Mouse (Mus musculus) MEL (cell line): ENCODE measurements around the gene Krt80. TPM values are rescaled to one million over a fixed set of nuclear protein-coding genes. Genes with fewer than 3 reads are reported as not detected.

ENCODE experiments used
- DNase-seq: peaks from one replicate; pipeline ENCODE4 v3.0.0; 2011; ENCODE audit warnings: low read depth, low spot score
- H3K27ac ChIP-seq: 2 replicates; pipeline ENCODE4 v1.5.1; 2012; ENCODE audit warnings: low read depth, mild to moderate bottlenecking, control low read depth, low read length, moderate library complexity; ENCODE audit not compliant: control insufficient read depth
- H3K27me3 ChIP-seq, 2 experiments: fragments of 150-350 bp in 1 of 2; sonication (generic) in 1 of 2; 2 replicates each; pipeline ENCODE4 v1.6.1; 2012; ENCODE audit warnings: low read length in 2 of 2, mild to moderate bottlenecking in 2 of 2, improper control_type of control experiment in 1 of 2, moderate library complexity in 1 of 2; ENCODE audit not compliant: insufficient read depth in 2 of 2, control insufficient read depth in 1 of 2
- H3K36me3 ChIP-seq, 2 experiments: 2 replicates each; pipeline ENCODE4 v1.6.1; 2012 to 2014; ENCODE audit warnings: low read length in 2 of 2, improper control_type of control experiment in 1 of 2, inconsistent platforms in 1 of 2, mild to moderate bottlenecking in 1 of 2; ENCODE audit not compliant: insufficient read depth in 2 of 2, control insufficient read depth in 1 of 2
- H3K4me1 ChIP-seq, 2 experiments: fragments of 150-350 bp in 1 of 2; sonication (generic) in 1 of 2; 2 replicates each; pipeline ENCODE4 v1.6.1; 2012; ENCODE audit warnings: low read length in 2 of 2, improper control_type of control experiment in 1 of 2, mild to moderate bottlenecking in 1 of 2; ENCODE audit not compliant: insufficient read depth in 2 of 2, control insufficient read depth in 1 of 2
- H3K4me3 ChIP-seq, 2 experiments: fragments of 150-350 bp in 1 of 2; sonication (generic) in 1 of 2; 2 replicates each; pipeline ENCODE4 v1.5.1; 2012; ENCODE audit warnings: low read depth in 2 of 2, low read length in 2 of 2, mild to moderate bottlenecking in 2 of 2, moderate library complexity in 2 of 2, control low read depth in 1 of 2, improper control_type of control experiment in 1 of 2; ENCODE audit not compliant: control insufficient read depth in 1 of 2, insufficient read depth in 1 of 2
- H3K79me2 ChIP-seq: 2 replicates; pipeline ENCODE4 v1.6.1; 2012; ENCODE audit warnings: mild to moderate bottlenecking, low read length, moderate library complexity; ENCODE audit not compliant: control insufficient read depth, poor library complexity, insufficient read depth
- H3K9ac ChIP-seq: 2 replicates; pipeline ENCODE4 v1.6.1; 2012; ENCODE audit warnings: low read depth, mild to moderate bottlenecking, control low read depth, low read length, moderate library complexity; ENCODE audit not compliant: control insufficient read depth, poor library complexity, severe bottlenecking
- H3K9me3 ChIP-seq: fragments of 150-350 bp; sonication (generic); replicated peaks from 2 replicates; pipeline ENCODE4 v1.6.1; 2012; ENCODE audit warnings: mild to moderate bottlenecking, low read length, improper control_type of control experiment, moderate library complexity; ENCODE audit not compliant: insufficient read depth
- CTCF ChIP-seq, 3 experiments: IDR thresholded peaks in 2 of 3; conservative IDR thresholded peaks in 1 of 3; 2 replicates each; pipeline ENCODE4 v1.5.1; 2011 to 2012; ENCODE audit warnings: low read length in 3 of 3, low read depth in 2 of 3, mild to moderate bottlenecking in 2 of 3, improper control_type of control experiment in 1 of 3, inconsistent platforms in 1 of 3, mixed read lengths in 1 of 3, moderate library complexity in 1 of 3; ENCODE audit not compliant: control insufficient read depth in 1 of 3, insufficient read depth in 1 of 3, poor library complexity in 1 of 3, severe bottlenecking in 1 of 3
- ELF1 ChIP-seq: IDR thresholded peaks from 2 replicates; pipeline ENCODE4 v1.6.1; 2014; ENCODE audit warnings: low read depth, mild to moderate bottlenecking, inconsistent platforms, low read length, improper control_type of control experiment, moderate library complexity
- ETS1 ChIP-seq: IDR thresholded peaks from 2 replicates; pipeline ENCODE4 v1.6.1; 2012; ENCODE audit warnings: low read depth, mild to moderate bottlenecking, inconsistent platforms, low read length, improper control_type of control experiment, moderate library complexity
- GABPA ChIP-seq: IDR thresholded peaks from 2 replicates; pipeline ENCODE4 v1.6.1; 2012; ENCODE audit warnings: low read depth, mild to moderate bottlenecking, inconsistent platforms, low read length, improper control_type of control experiment, moderate library complexity
- MAX ChIP-seq: IDR thresholded peaks from 2 replicates; pipeline ENCODE4 v1.6.1; 2011; ENCODE audit warnings: low read length, improper control_type of control experiment
- MEF2A ChIP-seq: IDR thresholded peaks from 2 replicates; pipeline ENCODE4 v1.6.1; 2014; ENCODE audit warnings: low read depth, mild to moderate bottlenecking, inconsistent platforms, low read length, improper control_type of control experiment; ENCODE audit not compliant: poor library complexity, insufficient replicate concordance, severe bottlenecking; ENCODE audit errors: extremely low read depth
- MYB ChIP-seq: IDR thresholded peaks from 2 replicates; pipeline ENCODE4 v1.6.1; 2011; ENCODE audit warnings: mild to moderate bottlenecking, low read depth, low read length, improper control_type of control experiment
- POLR2A ChIP-seq, 2 experiments: IDR thresholded peaks; 2 replicates each; pipeline ENCODE4 v1.6.1; 2011 to 2012; ENCODE audit warnings: low read length in 2 of 2, mild to moderate bottlenecking in 2 of 2, control low read depth in 1 of 2, improper control_type of control experiment in 1 of 2, low read depth in 1 of 2, moderate library complexity in 1 of 2; ENCODE audit not compliant: control insufficient read depth in 1 of 2, insufficient read depth in 1 of 2, poor library complexity in 1 of 2
- POLR2AphosphoS2 ChIP-seq: IDR thresholded peaks from 2 replicates; pipeline ENCODE4 v1.6.1; 2011; ENCODE audit warnings: low read length, improper control_type of control experiment
- RAD21 ChIP-seq: IDR thresholded peaks from 2 replicates; pipeline ENCODE4 v1.6.1; 2011; ENCODE audit warnings: mild to moderate bottlenecking, low read depth, low read length, improper control_type of control experiment
- SIN3A ChIP-seq: IDR thresholded peaks from 2 replicates; pipeline ENCODE4 v1.6.1; 2012; ENCODE audit warnings: low read length, improper control_type of control experiment, inconsistent platforms
- TAL1 ChIP-seq: IDR thresholded peaks from 2 replicates; pipeline ENCODE4 v1.6.1; 2012; ENCODE audit warnings: mild to moderate bottlenecking, inconsistent platforms, low read length, moderate library complexity, mixed read lengths
- TBP ChIP-seq: IDR thresholded peaks from 2 replicates; pipeline ENCODE4 v1.8.0; 2011; ENCODE audit warnings: low read depth, low read length, improper control_type of control experiment
- TCF12 ChIP-seq: IDR thresholded peaks from 2 replicates; pipeline ENCODE4 v1.6.1; 2014; ENCODE audit warnings: low read depth, mild to moderate bottlenecking, inconsistent platforms, low read length, improper control_type of control experiment, moderate library complexity
- USF2 ChIP-seq, 2 experiments: IDR thresholded peaks; 2 replicates each; pipeline ENCODE4 v1.6.1; 2011 to 2012; ENCODE audit warnings: improper control_type of control experiment in 2 of 2, low read length in 2 of 2, borderline replicate concordance in 1 of 2, inconsistent platforms in 1 of 2, low read depth in 1 of 2, mild to moderate bottlenecking in 1 of 2; ENCODE audit not compliant: insufficient read depth in 1 of 2
- ZKSCAN1 ChIP-seq: IDR thresholded peaks from 2 replicates; pipeline ENCODE4 v1.6.1; 2012; ENCODE audit warnings: low read depth, mild to moderate bottlenecking, inconsistent platforms, low read length, improper control_type of control experiment, moderate library complexity
- polyA plus RNA-seq, 2 experiments: library from polyadenylated mRNA; stranded (reverse) in 1 of 2; unstranded in 1 of 2; fragments of >175 nt in 1 of 2; fragments of >200 nt in 1 of 2; gene quantifications; 2 replicates each; pipeline versions ENCODE4 v1.2.1 to v1.2.4; 2012; ENCODE audit warnings: low replicate concordance in 2 of 2, low read depth in 1 of 2; ENCODE audit not compliant: insufficient read length in 2 of 2, insufficient read depth in 1 of 2, missing spikeins in 1 of 2
- total RNA-seq: library from RNA; depleted of rRNA; stranded (reverse); fragments of 300-350 nt; gene quantifications from 2 replicates; pipeline ENCODE4 v1.2.3, GENCODE M21; 2012

The Krt80 gene
- total and polyA plus RNA-seq, 3 experiments, result not detected

DNA sequence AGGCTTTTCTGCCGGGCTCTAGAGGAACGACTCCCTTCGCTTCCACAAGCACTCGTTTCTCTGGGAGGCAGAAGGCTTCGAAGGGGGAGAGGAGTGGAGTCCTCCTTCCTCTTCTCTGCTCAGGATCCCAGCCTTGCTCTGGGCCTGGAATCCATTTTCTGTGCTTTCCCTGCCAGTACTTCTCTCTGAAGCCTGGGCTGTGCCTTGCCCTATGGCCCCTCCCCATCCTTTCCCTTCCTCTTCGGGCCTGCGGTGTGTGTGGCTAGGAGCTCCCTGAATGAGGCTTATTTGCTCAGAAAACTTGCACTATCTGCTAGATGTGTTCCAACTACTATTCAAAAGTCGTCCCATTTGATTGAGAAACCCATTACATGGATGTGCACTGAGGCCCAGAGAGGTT is 2.5 kb downstream of the Krt80 start:
- Histone ChIP-seq H3K27ac (no peak overlapping the region), H3K9me3 (no peaks in the 10 kb centered on the region), H3K27me3 (no peaks in the 10 kb centered on the region; a peak in 1 of 4 replicates), H3K36me3 (no peaks in the 10 kb centered on the region), H3K4me1 (no peaks in the 10 kb centered on the region), H3K9ac (no peak overlapping the region), H3K4me3 (no peak overlapping the region), H3K79me2 (no peaks in the 10 kb centered on the region)
- DNase-seq, result no peak
- no peak for TF ChIP-seq ZKSCAN1
- no peak for TF ChIP-seq RAD21
- TF ChIP-seq CTCF (IDR thresholded peaks at IDR 0.05 in 2 of 3, conservative IDR thresholded peaks at IDR 0.05 in 1 of 3; ENCODE audit: control insufficient read depth in 1 of 3, insufficient read depth in 1 of 3, low read depth in 2 of 3, low read length in 3 of 3, poor library complexity in 1 of 3, severe bottlenecking in 1 of 3), result no peak
- TF ChIP-seq SIN3A, result no peak
- TF ChIP-seq ETS1, result no peak
- no peak for TF ChIP-seq TAL1

GRCm38 (mm10) chr15:101366926-101367325 is 3.0 kb downstream of the Krt80 start:
- no peaks in the 10 kb centered on the region for H3K9me3 ChIP-seq
- no peak overlapping the region for H3K27ac ChIP-seq
- no peak for DNase-seq
- TF ChIP-seq GABPA (no peak), ELF1 (no peak), POLR2A (IDR thresholded peaks at IDR 0.05; ENCODE audit: control insufficient read depth in 1 of 2, insufficient read depth in 1 of 2, low read depth in 1 of 2, low read length in 2 of 2, poor library complexity in 1 of 2) (no peak), MEF2A (no peak), SIN3A (no peak), CTCF (IDR thresholded peaks at IDR 0.05 in 2 of 3, conservative IDR thresholded peaks at IDR 0.05 in 1 of 3; ENCODE audit: control insufficient read depth in 1 of 3, insufficient read depth in 1 of 3, low read depth in 2 of 3, low read length in 3 of 3, poor library complexity in 1 of 3, severe bottlenecking in 1 of 3) (no peak), TBP (no peak), POLR2AphosphoS2 (no peak), USF2 (IDR thresholded peaks at IDR 0.05; ENCODE audit: borderline replicate concordance in 1 of 2, insufficient read depth in 1 of 2, low read depth in 1 of 2, low read length in 2 of 2) (no peak), TCF12 (no peak), MAX (no peak), MYB (no peak)
- no peaks in the 10 kb centered on the region for H3K4me1 ChIP-seq
- no peaks in the 10 kb centered on the region for H3K79me2 ChIP-seq
- no peaks in the 10 kb centered on the region for H3K27me3 ChIP-seq
- no peak overlapping the region for H3K4me3 ChIP-seq
- no peak overlapping the region for H3K9ac ChIP-seq
- no peaks in the 10 kb centered on the region for H3K36me3 ChIP-seq
